Mouse (Mus musculus) olfactory bulb, adult 2 months (tissue): ENCODE data around the gene Myo18a. TPM values are rescaled to one million over a fixed set of nuclear protein-coding genes. Genes with fewer than 3 reads are reported as not detected.

Experiments
- H3K27ac ChIP-seq: fragments of 200-500 bp; 2 replicates; pipeline ENCODE4 v1.5.1; 2012; ENCODE audit warnings: low read depth, low read length; ENCODE audit not compliant: insufficient read depth
- H3K4me1 ChIP-seq: fragments of 200-500 bp; 2 replicates; pipeline ENCODE4 v1.6.1; 2012; ENCODE audit warnings: low read length; ENCODE audit not compliant: control insufficient read depth, insufficient read depth
- H3K4me3 ChIP-seq: fragments of 200-500 bp; 2 replicates; pipeline ENCODE4 v1.5.1; 2012; ENCODE audit warnings: mild to moderate bottlenecking, low read depth, low read length, moderate library complexity; ENCODE audit not compliant: insufficient read depth
- CTCF ChIP-seq: fragments of 200-500 bp; IDR thresholded peaks from 2 replicates; pipeline ENCODE4 v1.5.1; 2012; ENCODE audit warnings: low read depth, mild to moderate bottlenecking, low read length, moderate library complexity; ENCODE audit not compliant: insufficient read depth
- POLR2A ChIP-seq: fragments of 200-500 bp; IDR thresholded peaks from 2 replicates; pipeline ENCODE4 v1.6.1; 2012; ENCODE audit warnings: mild to moderate bottlenecking, low read depth, low read length, moderate library complexity; ENCODE audit not compliant: insufficient read depth
- WGBS: fragments of 180-500 bp; shearing (Covaris S2); methylation state at CpG from one replicate; pipeline ENCODE4 v1.1.7; 2018; 5-methylcytosine and 5-hydroxymethylcytosine counted together
- polyA plus RNA-seq: library from polyadenylated mRNA; stranded (reverse); fragments of >200 nt; gene quantifications from 2 replicates; pipeline ENCODE4 v1.2.4, GENCODE M21; 2012; ENCODE audit warnings: low replicate concordance; ENCODE audit not compliant: missing spikeins, insufficient read depth, insufficient read length

Myo18a gene
- polyA plus RNA-seq, 1 experiment, result 284 TPM

DNA sequence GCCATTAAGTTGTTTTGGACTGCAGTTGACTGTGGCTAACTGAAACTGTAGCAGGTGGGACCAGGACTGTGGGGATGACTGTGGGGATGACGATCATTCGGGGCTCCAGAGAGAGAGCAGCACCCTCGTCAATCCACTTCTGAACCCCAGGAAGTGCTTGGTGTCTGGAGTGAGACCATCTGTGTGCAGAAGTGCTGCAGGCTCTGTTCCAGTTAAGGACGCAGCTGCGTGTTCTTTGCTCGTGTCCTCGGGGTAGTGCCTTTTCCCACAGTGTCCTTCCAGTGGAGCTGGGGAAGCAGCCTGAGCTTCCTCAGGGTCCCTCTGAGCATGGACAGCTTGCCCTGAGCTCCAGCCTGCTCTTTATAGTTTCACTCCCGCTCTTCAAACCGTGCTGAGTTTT lies 27.2 kb downstream of the Myo18a start:
- Histone ChIP-seq H3K27ac (peak overlapping the region; percentile 76), H3K4me3 (no peak overlapping the region), H3K4me1 (peaks cover 45% of the 10 kb centered on the region)
- TF ChIP-seq CTCF, result no peak
- no peak for TF ChIP-seq POLR2A
- WGBS, result 40% methylated on average over 9 of the region's 9 CpGs

DNA sequence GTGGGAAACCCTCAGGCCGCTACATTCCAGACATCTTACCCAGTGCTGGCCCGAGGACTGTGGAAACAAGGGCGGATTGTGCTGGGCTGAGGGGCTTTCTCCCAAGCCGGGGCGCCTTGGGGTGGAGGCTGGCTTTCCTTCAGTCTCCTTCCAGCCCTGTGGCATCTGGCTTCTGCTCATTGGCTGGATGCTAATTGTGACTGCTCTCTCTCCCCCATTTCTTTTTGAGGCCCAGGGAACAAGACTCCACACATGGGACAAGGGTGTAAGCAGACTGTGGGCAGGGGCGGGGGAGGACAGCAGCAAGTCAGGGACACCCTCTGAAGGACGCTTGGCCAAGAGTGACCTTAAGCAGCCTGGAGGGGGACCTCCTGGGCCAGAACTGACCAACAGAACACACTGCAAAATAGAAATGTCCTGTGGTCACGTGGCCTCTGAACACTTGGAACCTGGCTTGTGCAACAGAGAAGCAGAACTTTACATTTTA lies 28.2 kb downstream of the Myo18a start:
- 49% methylated on average over 8 of the region's 8 CpGs for WGBS
- peak overlapping the region; percentile 76; the same call in 1 of the 2 replicates for H3K27ac ChIP-seq
- no peak overlapping the region for H3K4me3 ChIP-seq
- TF ChIP-seq POLR2A, result no peak
- TF ChIP-seq CTCF, result no peak
- peaks cover 35% of the 10 kb centered on the region for H3K4me1 ChIP-seq

DNA sequence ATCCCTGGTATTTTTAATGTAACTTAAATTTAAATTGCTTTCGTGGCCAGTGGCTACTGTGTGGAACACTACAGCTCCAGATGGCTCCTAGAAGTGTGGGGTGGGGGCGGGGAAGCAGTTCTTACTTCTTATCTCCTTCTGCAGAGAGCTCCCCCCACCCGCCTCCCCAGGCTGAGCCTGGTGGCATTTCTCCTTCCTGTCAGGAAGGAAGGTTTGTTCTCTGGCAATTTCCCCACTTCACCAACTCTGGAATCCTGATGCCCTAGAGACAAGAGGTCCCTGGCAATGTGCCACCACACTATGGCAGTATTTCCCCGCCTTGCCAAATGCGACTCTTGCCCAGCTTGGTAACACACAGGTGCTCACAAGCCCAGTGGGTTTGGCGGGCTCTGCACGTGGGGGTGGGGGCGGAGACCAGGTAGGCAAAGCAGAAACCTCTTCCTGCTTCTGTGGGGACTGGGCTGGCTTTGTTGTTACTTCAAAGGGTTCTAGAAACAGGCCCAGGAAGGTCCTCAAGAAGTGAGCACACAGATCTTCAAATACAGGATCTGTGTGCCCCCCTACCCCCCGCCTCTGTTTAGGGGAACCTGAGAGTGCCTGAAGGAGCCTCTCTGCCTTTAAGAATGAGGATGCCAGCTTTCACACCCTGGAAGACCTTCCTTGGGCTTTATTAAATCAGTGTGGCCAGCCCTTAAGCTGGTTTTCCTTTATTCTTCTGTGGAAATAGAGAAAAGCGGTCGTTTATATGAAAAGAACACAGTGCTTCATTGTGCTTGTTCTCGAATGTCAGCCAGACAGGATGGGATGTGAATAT lies 28.9 kb downstream of the Myo18a start:
- Histone ChIP-seq H3K27ac (peak overlapping the region; percentile 40), H3K4me1 (peaks cover 30% of the 10 kb centered on the region), H3K4me3 (no peak overlapping the region)
- WGBS, result 23% methylated on average over 12 of the region's 12 CpGs
- no peak for TF ChIP-seq POLR2A
- no peak for TF ChIP-seq CTCF

DNA sequence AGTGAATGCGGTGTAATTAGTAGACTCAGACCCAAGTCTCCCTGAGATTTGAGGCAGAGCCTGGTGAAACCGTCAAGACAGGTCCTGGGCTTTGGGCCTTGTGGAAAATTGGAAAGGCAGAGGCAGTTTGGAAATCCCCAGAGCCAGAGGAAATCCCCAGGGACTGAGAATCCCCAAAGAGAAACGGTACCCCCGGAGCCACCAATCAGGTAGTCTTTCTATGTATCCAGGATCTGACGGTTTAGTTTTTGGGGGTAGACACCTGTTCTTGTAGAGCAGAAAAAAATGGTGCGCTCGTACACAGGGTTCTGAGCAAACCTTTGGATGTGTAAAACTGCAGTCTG lies 29.5 kb downstream of the Myo18a start:
- H3K4me1 ChIP-seq, result peaks cover 30% of the 10 kb centered on the region
- H3K4me3 ChIP-seq, result no peak overlapping the region
- peak overlapping the region; percentile 12; the same call in 1 of the 2 replicates for H3K27ac ChIP-seq
- WGBS, result 26% methylated on average over 7 of the region's 7 CpGs
- TF ChIP-seq POLR2A, result no peak
- TF ChIP-seq CTCF, result no peak

DNA sequence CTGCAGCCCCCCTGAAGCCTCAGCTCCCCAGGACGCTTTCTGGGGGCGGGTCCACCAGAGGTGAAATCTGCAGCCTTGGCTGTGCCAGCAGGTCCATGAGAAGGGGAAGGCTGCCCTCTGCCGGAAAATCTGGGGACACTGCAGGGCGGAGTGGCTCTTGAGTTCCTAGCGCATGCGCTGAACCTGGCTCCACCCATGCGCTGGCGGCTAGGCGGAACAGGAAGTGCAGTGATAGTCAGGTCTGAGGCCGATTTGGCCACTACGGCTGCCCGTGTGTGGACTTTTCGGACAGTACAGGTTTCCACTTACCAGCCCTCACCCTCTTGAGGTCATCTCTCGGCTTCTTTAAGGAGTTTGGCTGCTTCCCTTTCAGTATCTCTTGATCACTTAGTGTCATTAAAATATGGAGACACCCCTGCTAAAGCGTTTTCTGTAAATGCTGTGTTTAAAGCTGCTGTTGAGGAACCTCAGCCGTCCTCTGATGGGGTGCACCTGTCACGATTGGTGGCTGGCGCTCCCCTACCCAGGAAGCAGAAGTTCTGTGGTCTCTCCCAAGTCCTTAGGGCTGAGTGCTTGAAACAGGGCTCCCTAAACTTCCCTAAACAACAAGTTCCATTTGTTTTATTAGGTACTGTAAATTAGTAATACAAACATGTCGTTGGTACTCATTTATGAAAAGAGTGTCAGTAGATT lies 30.3 kb downstream of the Myo18a start:
- Histone ChIP-seq H3K27ac (no peak overlapping the region), H3K4me3 (peak overlapping the region; percentile 43), H3K4me1 (peaks cover 30% of the 10 kb centered on the region)
- TF ChIP-seq CTCF (peak; percentile 91), POLR2A (0 out of 2 replicates have a peak, but pooled peaks have one; percentile 32)
- 3% methylated on average over 19 of the region's 19 CpGs for whole genome bisulfite sequencing

DNA sequence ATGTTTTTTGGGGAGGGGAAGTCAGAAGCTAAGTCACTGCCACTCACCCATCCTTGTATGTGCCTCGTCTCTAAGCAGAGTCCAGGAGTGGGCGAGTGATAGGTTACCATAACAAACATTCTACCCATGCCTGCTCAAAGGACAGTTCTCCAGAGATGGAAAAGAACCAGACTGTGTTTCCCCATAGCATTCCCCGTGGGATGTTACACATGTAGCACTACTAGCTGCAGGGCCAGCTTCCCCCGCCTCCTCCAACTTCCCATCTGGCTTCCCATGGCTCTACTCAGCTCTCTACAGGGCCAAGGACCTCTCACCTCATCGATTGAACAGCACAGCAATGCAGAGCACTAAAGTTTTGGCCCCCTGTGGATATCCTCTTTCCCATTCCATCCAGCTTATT lies 32.2 kb downstream of the Myo18a start:
- 76% methylated on average over 5 of the region's 5 CpGs for WGBS
- Histone ChIP-seq H3K4me1 (peaks cover 30% of the 10 kb centered on the region), H3K4me3 (no peak overlapping the region), H3K27ac (no peak overlapping the region)
- no peak for TF ChIP-seq POLR2A
- no peak for TF ChIP-seq CTCF

DNA sequence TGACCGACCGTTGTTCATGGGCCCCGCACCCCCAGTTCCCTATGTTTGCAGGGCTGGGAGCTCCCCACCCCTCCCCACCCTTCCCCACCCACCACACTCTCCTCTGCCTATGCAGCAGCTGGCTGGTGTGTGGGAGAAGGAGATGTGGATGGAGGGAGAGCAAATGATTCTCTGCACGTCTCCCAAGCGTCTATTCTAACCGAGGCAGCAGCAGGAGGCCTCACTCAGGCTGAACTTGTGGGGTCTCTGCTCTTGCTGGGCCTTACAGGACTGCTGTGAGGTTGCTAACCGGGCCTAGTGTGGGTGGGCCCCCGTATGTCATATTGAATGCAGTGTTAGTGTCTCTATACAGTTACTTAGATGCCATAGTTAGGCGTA lies 37.4 kb downstream of the Myo18a start:
- Histone ChIP-seq H3K4me1 (peaks cover 37% of the 10 kb centered on the region), H3K4me3 (peak overlapping the region; percentile 25; the same call in 1 of the 2 replicates), H3K27ac (peak overlapping the region; percentile 59)
- TF ChIP-seq CTCF (no peak), POLR2A (no peak)
- WGBS, result 33% methylated on average over 9 of the region's 9 CpGs

DNA sequence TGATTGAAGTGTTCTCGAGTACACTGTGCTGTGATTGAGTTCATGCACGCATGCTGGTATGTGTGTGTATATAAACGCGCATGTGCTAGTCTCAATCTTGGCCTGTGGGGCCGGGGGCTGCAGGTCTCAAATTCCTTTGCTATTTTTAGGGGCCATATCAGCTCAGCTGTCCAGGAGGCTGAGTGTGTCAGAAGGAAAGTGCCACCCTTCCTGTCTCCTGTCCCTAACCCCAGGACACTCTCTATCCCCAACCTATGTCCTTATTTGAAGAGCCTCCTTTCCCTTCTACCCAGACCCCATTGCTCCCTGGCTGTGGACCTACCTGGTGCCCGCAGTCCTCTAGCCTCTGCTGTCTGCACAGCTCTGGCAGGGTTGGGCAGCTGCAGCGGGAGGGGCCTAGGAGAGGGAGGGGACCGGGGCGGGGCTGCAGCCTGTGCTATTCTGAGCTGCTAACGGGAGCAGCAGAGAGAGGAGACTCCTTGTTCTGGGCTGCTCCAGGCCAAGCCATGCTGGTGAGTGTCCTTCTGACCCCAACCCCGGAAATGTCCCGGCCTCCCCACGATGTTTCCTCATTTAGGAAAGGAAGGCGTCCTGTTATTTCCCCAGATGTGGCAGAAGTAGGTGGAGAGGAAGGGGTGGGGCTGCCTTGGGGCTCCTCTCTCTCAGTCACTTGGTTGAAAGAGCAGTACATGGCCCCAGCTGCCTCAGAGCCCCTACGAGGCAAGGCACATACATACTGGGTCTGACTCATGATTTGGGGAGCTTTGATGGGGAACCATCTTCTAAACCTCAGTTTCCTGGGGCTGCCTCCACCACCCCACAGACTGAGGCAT lies 38.0 kb downstream of the Myo18a start:
- WGBS, result 23% methylated on average over 15 of the region's 15 CpGs
- Histone ChIP-seq H3K27ac (peak overlapping the region; percentile 59), H3K4me3 (peak overlapping the region; percentile 25)

More for the DNA sequence above, 38.0 kb downstream of the Myo18a start:
- TF ChIP-seq POLR2A (no peak), CTCF (no peak)
- H3K4me1 ChIP-seq, result peaks cover 37% of the 10 kb centered on the region
